Mouse (Mus musculus): ENCODE results near the gene Pdzd8. TPM values are rescaled to one million over a fixed set of nuclear protein-coding genes. Genes with fewer than 3 reads are reported as not detected.

Pdzd8 gene
- total and polyA plus RNA-seq, 2 experiments, result 4.3 to 17.0 TPM

DNA sequence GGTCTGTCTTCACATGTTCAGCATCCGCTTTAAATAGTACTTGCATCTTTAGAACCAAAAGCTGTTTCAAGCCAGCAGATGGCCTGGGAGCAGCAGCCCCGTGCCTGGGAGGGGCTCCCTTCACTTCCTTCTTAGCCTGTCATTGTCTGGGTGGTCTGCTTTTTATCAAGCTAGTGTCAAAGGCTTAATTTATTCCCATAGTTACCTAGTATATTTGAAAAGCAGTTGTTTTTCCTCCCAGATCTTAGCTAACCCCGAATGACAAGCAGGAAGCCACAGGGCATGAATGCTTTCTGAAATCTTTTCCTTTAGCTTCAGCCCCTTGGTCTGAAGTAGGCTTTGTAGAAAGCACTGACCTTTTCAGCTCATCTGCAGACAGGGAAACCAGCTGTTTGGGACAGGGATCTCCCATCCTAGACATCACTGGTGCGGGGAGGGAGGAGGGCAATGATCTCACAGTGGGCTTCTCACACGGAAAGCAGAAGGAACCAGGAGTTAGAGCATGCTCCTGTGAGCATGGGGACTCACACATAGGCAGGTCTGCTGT lies 78.1 kb downstream of the Pdzd8 start:
- H3K9ac ChIP-seq (ENCODE audit: low read depth, low read length), result no peak overlapping the region
- no peaks in the 10 kb centered on the region for H3K36me3 ChIP-seq (ENCODE audit: control insufficient read depth, insufficient read depth, low read length)
- 52% methylated on average over 5 of the region's 5 CpGs for WGBS
- no peaks in the 10 kb centered on the region for H3K27me3 ChIP-seq (ENCODE audit: control insufficient read depth, insufficient read depth, low read length)
- H3K4me1 ChIP-seq (ENCODE audit: control insufficient read depth, insufficient read depth, low read length), result no peaks in the 10 kb centered on the region
- DNase-seq (ENCODE audit: extremely low read depth, low read depth, low spot score), result no peak
- H3K79me2 ChIP-seq (ENCODE audit: control insufficient read depth, insufficient read depth, low read length), result no peaks in the 10 kb centered on the region
- no peak overlapping the region for H3K27ac ChIP-seq (replicated peaks; ENCODE audit: insufficient read depth, low read depth, low read length)
- TF ChIP-seq POLR2A (IDR thresholded peaks at IDR 0.05; ENCODE audit: extremely low read depth, insufficient read depth, low read length), result no peak
- no peak for TF ChIP-seq CTCF (IDR thresholded peaks at IDR 0.05; ENCODE audit: low read depth, low read length)
- H3K4me3 ChIP-seq (ENCODE audit: insufficient read depth, low read depth, low read length), result no peak overlapping the region

DNA sequence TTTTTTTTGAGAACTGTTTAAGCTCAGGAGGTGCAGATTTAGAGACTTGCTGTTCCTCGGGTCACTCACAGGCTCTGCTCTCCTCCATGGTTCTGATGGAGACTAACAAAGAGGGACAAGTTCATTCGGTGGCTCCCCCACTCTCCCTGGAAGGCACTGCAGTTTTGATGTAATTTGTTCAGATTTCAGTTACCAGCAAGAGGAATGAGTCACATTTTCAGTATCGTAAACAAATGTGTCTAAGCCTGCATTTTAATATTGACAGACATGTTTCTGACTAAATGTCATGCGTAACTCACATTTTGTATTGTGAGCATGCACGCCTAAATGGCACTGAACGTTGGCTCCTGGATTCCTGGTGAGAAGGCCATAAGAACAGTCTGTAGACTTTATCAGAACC lies 79.7 kb downstream of the Pdzd8 start:
- Histone ChIP-seq H3K4me3 (ENCODE audit: insufficient read depth, low read depth, low read length) (no peak overlapping the region), H3K36me3 (ENCODE audit: control insufficient read depth, insufficient read depth, low read length) (no peaks in the 10 kb centered on the region), H3K4me1 (ENCODE audit: control insufficient read depth, insufficient read depth, low read length) (no peaks in the 10 kb centered on the region), H3K27ac (replicated peaks; ENCODE audit: insufficient read depth, low read depth, low read length) (no peak overlapping the region), H3K9ac (ENCODE audit: low read depth, low read length) (no peak overlapping the region), H3K79me2 (ENCODE audit: control insufficient read depth, insufficient read depth, low read length) (no peaks in the 10 kb centered on the region), H3K27me3 (ENCODE audit: control insufficient read depth, insufficient read depth, low read length) (peaks cover 5% of the 10 kb centered on the region)
- no peak for DNase-seq (ENCODE audit: extremely low read depth, low read depth, low spot score)
- TF ChIP-seq CTCF (IDR thresholded peaks at IDR 0.05; ENCODE audit: low read depth, low read length) (no peak), POLR2A (IDR thresholded peaks at IDR 0.05; ENCODE audit: extremely low read depth, insufficient read depth, low read length) (no peak)
- WGBS, result 81% methylated on average over 6 of the region's 6 CpGs

DNA sequence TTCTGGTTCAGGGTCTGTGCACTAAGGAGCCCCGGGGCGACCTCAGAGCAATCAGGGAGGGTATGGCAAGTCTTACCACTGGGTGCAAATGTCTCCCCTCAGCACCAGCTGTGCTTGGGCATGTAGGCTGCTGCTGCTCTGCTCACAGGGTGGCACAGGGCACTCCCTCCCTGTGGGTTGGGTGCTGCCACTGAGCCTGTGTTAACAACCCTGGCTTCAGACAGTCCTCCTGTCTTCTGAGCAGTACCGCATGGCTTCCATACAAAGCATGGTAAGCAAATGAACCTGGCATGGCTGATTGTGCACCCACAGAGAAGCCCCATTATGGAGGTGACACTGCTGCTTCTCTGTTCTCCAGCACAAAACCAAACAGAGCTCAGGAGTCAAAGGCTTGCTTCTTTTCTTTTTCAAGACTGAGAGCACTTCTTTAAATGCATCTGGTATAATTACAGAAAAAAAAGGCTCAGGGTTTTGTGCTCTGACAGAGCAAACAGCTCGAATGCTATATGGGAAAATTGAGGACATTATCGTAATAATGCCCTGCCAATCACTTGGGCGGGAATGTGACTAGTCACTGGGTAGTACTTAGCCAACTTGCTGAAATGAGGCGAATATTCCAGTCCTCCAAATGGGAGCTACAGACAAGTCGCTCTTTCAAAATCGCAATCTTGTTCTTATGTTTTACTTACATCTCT lies 80.6 kb downstream of the Pdzd8 start:
- WGBS, result 87% methylated on average over 9 of the region's 9 CpGs
- no peak overlapping the region for H3K4me3 ChIP-seq (ENCODE audit: insufficient read depth, low read depth, low read length)

DNA sequence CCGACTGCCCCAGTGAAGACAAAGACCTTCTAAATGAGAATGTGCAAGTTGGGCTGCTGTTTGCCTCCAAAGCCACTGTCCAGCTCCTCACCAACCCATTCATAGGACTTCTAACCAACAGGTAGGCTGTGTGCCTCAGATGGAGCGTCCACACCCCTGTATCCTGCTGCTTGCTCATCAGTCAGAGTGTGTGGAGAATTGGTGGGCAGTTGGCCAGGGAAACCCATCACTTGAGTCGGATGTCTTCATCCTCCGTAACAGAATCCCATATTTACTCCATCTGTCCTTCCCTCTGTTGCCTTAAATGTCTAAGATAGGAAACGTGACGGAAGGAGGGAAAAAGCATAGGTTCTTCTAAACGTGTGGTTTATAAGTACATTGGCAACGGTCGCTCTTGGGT lies 82.4 kb downstream of the Pdzd8 start:
- DNase-seq (ENCODE audit: extremely low read depth, low read depth, low spot score), result no peak

More for the DNA sequence above, 80.6 kb downstream of the Pdzd8 start:
- H3K9ac ChIP-seq (ENCODE audit: low read depth, low read length), result no peak overlapping the region
- no peaks in the 10 kb centered on the region for H3K4me1 ChIP-seq (ENCODE audit: control insufficient read depth, insufficient read depth, low read length)
- no peak overlapping the region for H3K27ac ChIP-seq (replicated peaks; ENCODE audit: insufficient read depth, low read depth, low read length)
- DNase-seq (ENCODE audit: extremely low read depth, low read depth, low spot score), result no peak
- H3K79me2 ChIP-seq (ENCODE audit: control insufficient read depth, insufficient read depth, low read length), result no peaks in the 10 kb centered on the region
- TF ChIP-seq POLR2A (IDR thresholded peaks at IDR 0.05; ENCODE audit: extremely low read depth, insufficient read depth, low read length), result no peak
- no peak for TF ChIP-seq CTCF (IDR thresholded peaks at IDR 0.05; ENCODE audit: low read depth, low read length)
- H3K27me3 ChIP-seq (ENCODE audit: control insufficient read depth, insufficient read depth, low read length), result peaks cover 9% of the 10 kb centered on the region
- no peaks in the 10 kb centered on the region for H3K36me3 ChIP-seq (ENCODE audit: control insufficient read depth, insufficient read depth, low read length)

DNA sequence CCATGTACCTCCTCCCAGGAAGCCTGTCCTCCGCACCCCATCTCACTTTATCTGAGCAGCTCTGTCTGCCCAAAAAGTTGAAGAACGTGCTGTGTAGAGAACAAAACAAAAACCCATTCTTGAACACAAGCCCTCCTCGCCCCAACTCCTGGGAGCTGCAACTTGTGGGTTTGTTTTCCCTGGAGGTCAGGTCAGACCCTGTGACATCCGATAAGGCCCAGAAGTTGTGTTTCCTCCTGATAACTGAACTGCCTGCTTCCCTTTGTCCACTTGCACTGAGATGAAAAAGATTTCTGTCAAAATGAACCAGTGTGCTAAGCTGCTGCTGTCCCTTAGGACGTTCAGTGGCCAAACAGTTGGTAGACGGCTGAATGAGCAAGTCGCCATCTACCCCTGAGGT lies 84.0 kb downstream of the Pdzd8 start:
- H3K27ac ChIP-seq (replicated peaks; ENCODE audit: insufficient read depth, low read depth, low read length), result no peak overlapping the region
- WGBS, result 25% methylated on average over 7 of the region's 7 CpGs
- no peak for TF ChIP-seq CTCF (IDR thresholded peaks at IDR 0.05; ENCODE audit: low read depth, low read length)
- TF ChIP-seq POLR2A (IDR thresholded peaks at IDR 0.05; ENCODE audit: extremely low read depth, insufficient read depth, low read length), result no peak
- peak overlapping the region; percentile 39 for H3K4me3 ChIP-seq (ENCODE audit: insufficient read depth, low read depth, low read length)
- no peak for DNase-seq (ENCODE audit: extremely low read depth, low read depth, low spot score)
- no peaks in the 10 kb centered on the region for H3K36me3 ChIP-seq (ENCODE audit: control insufficient read depth, insufficient read depth, low read length)
- no peak overlapping the region for H3K9ac ChIP-seq (ENCODE audit: low read depth, low read length)
- no peaks in the 10 kb centered on the region for H3K79me2 ChIP-seq (ENCODE audit: control insufficient read depth, insufficient read depth, low read length)
- no peaks in the 10 kb centered on the region for H3K4me1 ChIP-seq (ENCODE audit: control insufficient read depth, insufficient read depth, low read length)
- H3K27me3 ChIP-seq (ENCODE audit: control insufficient read depth, insufficient read depth, low read length), result peaks cover 11% of the 10 kb centered on the region

More for the DNA sequence above, 82.4 kb downstream of the Pdzd8 start:
- no peaks in the 10 kb centered on the region for H3K4me1 ChIP-seq (ENCODE audit: control insufficient read depth, insufficient read depth, low read length)
- WGBS, result 86% methylated on average over 9 of the region's 9 CpGs
- H3K4me3 ChIP-seq (ENCODE audit: insufficient read depth, low read depth, low read length), result no peak overlapping the region
- no peaks in the 10 kb centered on the region for H3K36me3 ChIP-seq (ENCODE audit: control insufficient read depth, insufficient read depth, low read length)
- TF ChIP-seq POLR2A (IDR thresholded peaks at IDR 0.05; ENCODE audit: extremely low read depth, insufficient read depth, low read length) (no peak), CTCF (IDR thresholded peaks at IDR 0.05; ENCODE audit: low read depth, low read length) (no peak)
- no peak overlapping the region for H3K9ac ChIP-seq (ENCODE audit: low read depth, low read length)
- peaks cover 11% of the 10 kb centered on the region for H3K27me3 ChIP-seq (ENCODE audit: control insufficient read depth, insufficient read depth, low read length)
- H3K79me2 ChIP-seq (ENCODE audit: control insufficient read depth, insufficient read depth, low read length), result no peaks in the 10 kb centered on the region
- no peak overlapping the region for H3K27ac ChIP-seq (replicated peaks; ENCODE audit: insufficient read depth, low read depth, low read length)

Data from liver, adult 2 months (tissue).